Mouse (Mus musculus) forelimb bud, embryonic 11.5 days (tissue): Measurements from ENCODE around the gene Ttll11.
A peak's percentile ranks its signal among the peaks of the same experiment; 100 is the strongest.

Experiments used
- DNase-seq: peaks from one replicate; pipeline ENCODE4 v3.0.0-alpha.2; 2012; ENCODE audit warnings: low read depth, low spot score

Ttll11 gene

DNA sequence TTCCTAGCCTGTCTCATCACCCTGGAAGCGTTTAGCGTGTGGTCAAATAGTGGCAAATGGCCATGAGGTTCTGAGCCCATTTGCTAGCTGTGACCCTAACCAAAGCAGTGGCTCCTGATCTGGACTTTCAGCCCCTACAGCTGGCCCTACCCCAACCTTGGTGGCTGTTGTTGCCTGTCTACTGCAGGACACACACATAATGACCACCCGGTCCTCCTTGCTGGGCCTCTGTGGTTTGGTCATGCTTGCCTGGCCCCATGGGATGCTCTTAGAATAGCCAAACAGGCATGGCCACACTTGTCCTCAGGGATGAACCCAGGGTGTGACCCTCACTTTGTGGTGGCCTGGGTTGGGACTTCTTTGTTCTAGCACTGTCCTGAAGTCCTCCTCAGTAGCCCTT is 80.0 kb downstream of the Ttll11 start:
- DNase-seq: no peak

DNA sequence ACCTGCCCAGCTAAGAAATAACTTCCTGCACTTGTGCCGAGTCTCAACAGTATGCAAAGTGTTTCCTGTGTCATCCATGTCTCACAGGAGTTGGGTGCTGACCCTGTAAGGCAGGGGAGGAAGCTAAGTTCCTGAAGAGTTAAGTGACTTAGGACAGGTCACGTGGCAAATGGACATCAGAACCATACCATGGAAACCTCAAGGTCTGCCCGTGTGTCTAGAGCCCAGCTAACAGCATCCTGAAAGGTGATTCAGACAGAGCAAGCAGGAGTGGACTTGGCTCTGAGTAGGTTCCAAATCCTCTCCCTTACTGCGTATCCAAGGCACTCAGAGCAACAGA is 80.6 kb downstream of the Ttll11 start:
- no peak for DNase-seq

DNA sequence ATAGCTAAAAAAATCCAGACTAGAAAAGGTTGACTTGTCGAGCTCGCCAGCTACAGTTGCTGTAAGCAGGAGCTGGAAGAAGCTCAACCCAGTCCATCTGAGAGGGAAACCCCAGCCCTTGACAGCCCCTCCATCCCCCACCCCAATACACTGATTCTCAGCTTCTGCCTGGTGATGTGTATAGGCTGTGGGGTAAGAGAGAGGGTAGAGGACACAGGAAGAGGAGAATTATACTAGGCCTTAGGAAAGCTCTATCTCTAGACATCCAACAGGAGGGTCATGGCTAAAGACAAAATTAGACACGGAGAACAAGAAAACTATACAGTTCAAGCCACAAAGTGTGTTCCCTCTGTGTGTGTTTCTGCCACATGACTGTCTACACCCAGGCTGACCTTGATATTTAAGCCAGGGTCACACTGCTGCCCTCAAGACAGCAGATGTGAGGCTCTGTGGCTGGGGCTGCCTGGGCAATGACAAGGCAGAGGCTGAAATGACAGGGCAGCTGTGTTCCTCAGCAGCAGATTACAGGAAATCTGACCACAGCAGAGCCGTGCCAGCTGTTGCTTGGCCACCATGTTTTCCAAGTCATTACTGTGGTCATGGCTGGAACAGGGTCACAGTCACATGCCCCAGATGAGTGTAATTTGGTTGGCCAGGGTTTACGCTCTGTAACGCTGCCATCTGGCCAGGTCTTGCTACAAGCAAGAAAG is 81.1 kb downstream of the Ttll11 start:
- peak; percentile 35 for DNase-seq

DNA sequence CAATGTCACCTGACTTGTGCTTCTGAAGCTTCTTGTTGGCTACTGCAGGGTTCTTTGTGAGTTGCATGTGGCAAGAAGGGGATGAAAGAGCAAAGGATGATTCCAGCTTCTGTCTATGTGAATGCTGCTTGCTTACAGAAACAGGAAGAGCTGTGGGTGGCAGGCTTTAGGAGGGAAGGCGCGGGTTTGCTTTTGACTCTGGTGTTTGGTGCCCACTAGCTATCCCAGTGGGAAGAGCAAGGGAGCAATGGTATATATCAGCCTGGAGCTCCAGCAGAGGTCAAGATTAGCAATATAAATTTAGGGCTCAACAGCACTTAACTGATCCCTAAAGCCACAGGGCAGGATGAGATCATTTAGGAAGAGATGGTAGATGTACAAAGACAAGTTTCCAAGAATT is 82.6 kb downstream of the Ttll11 start:
- no peak for DNase-seq

DNA sequence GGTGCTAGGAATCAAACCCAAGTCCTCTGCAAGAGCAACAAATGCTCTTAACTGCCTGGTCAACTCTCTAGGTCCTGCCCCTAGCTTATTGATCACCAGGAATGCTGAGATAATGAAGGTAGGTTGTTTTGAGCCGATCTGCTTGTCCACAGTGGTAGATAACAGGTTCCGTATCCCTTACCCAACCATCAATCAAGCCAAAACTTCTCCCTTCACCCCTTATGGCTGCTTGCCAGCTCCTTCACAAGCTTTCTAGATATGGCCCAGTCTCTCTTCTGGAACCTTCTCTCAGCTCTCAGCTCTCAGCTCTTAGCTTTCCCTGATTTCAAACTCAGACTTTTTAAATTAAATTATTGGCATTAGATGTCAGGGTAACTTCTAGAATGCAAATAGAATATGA is 85.2 kb downstream of the Ttll11 start:
- no peak for DNase-seq

DNA sequence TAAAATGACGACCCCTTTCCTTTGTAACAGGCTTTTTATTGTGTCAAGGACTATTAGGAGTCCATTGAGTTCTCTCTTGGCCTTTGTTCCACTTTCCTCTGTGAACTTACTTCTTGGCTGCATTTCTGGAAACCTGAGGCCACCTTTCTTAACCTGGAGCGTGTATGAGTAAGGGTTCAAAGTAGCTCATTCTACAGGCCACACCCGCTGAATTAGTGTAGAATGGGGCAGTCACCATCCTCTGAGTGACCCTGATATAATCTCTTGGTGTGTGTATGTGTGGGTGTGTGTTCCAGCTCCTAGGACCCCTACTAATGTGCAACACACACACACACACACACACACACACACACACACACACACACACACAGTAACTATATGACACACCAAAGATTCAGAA is 89.1 kb downstream of the Ttll11 start:
- no peak for DNase-seq

DNA sequence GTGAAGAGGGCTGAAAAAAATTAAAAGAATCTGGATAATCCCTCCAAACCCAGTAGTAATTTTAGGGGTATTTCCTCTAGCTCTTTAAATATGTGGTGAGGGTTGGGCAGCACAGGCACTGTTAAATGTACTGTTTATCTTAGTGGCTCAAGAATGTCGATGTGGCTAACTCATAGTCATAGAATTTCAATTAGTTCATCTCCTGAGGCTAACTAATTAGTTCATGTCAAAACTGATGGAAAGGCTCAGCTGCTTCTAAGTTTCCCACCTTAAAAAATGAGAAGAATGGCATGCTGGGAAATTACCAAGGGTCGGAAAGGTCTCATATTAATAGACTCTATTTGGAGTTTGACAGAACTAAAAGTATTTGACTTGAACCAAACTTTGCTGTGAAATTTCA is 89.9 kb downstream of the Ttll11 start:
- DNase-seq: no peak

DNA sequence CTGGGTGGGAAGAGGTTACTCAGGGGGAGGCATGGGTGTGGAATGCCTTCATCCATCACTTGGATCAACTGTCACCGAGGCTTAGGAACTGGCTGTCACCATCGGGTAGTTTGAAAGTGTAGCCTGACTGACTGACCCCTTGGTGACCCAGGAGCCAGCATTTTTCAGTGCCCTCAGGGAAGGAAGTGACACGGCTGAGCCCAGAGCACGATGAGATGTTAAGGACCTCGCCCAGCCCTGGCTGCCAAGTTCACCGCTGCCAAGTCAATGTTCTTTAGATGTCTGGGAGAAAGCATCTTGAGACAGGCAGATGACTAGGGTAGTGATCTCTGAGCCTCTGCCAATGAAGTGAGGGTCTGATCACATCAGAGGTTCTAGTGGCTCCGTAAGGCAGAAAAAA is 95.4 kb downstream of the Ttll11 start:
- no peak for DNase-seq

DNA sequence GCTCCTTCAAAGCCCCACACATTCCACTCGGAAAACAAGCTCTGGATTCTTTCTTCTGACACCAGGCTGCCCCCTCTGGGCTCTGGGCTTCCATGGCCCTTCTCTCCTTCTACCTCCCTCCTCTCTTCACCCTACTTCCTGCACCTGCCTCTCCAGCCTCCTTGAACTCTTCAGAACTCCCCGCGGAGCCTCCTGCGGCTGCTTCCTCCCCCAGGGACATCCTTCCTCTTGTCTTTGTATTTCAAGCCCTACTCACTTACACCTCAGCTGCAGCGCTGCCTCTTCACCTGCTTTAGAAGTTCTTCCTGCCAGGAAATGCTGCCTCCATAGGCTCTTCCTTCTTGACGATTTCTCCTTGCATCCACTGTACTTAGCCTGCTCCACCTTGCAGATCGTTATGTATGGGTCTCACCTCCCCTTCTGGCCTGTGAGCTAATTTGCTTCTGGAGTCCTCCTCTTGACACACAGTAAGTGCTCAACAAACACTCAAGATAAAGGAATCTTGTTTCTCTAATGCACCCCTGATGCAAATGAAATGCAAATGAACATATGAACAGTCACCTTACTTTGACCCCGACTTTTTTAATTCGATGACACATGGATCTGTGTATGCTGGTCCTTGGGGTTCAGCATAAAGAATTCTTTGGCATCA is 97.3 kb downstream of the Ttll11 start:
- DNase-seq: no peak

DNA sequence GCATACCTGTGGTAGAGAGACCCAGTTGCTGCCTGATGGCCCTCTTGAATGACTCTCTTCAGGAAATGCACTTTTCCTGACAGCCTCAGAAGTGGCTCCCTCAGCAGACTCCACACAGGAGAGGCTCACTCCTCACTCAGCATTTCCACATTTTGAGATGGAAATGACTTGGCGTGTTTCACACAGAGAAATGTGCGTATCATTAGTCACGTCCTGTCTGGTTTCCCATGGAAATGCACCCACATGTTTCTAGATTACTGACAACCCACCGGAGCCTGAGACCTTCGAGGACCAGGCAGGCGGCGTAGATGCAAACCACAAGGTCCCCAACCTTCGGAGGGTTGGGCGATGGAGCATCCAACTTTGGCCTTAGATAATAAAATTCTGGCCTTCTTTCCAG is 97.8 kb downstream of the Ttll11 start:
- DNase-seq: no peak

DNA sequence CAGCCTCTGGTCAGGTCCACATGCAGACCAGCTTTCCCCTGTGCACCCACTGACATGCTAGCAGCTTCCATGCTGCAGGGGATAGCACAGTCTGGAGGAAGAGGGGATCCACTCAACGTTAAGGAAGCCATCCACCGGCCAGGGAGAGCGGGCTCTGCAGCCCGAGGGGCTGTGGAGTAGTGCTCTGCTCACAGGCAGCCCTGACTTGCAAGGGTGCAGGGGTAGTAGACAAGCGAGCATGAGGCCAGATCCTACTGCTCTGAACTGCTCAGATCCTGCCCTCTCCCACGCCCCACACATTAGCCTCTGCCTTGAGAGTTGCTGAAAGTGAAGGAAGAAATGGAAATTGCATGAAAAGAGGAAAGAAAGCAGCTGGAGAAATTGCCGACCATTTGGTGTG is 99.4 kb downstream of the Ttll11 start:
- DNase-seq: no peak

DNA sequence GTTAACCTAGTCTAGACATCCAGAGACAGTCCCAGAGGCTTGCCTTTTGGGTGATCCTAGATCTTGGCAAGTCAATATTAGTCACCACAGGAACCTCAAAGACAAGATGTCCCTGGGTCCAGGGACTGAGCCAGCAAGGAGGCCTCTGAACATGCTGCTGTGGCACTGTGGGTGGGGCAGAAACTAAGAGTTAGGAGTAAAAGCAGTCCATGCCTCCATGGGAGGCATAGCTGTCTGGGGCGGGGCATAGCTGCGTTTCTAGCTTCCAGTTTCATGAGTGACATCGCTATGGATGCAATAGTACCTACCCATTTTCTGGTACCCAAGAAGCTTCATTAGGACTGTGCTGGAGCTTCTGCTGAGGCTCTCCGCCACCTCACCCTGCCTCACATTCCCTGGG is 99.8 kb downstream of the Ttll11 start:
- DNase-seq: no peak

DNA sequence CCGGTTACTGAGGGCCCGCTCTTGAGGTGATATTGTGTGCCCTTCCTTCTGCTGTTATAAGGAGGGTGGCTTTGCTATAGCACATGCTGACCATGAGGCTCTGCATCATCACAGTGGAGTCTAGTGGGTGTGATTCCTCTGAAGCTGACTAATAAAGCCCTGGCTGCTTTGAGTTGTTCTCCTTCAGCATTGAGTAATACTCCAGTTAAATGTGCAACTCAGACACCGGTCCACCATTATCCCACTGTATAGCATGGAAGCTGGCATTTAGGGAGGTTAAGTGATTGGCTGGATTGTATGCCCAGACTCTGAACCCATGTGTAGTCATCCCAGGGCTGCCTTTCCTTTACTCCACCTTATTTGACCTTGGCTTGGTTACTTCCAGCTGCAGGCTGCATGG is 101.2 kb downstream of the Ttll11 start:
- DNase-seq: no peak

DNA sequence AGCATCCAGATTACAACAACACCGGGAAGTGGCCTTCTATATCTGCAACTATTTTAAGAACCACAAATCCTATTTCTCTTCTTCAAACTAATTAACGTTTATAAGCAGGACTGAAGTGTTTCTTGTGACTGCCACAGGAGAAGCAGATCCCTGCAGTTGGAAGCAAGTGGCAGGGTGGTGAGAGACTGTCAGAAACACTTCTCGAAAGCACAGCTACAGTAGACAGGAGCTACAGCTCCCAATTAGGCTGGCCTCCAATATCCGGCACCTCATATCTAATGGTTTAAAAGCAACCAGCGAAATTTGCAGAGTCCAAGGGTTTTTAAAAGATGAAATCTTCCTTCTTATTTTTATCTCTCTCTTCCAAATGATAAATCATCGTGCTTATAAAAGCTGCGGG is 104.1 kb downstream of the Ttll11 start:
- no peak for DNase-seq

DNA sequence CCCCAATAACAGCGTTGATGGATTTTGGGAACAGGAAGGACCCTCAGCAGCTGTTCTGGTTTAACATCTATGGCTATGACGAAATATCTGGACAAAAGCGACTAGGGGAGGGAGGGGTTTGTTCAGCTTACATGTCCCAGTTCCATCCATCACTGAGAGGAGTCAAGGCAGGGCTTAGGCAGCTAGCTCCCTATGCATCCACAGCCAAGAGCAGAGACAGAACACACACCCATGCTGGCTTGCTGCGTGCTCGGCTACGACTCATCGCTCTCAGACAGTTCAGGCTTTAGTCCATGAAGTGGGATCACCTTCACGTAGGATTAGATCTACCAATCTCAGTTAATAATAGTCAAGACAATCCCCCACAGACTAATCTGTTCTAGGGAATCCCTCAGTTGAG is 105.3 kb downstream of the Ttll11 start:
- no peak for DNase-seq

DNA sequence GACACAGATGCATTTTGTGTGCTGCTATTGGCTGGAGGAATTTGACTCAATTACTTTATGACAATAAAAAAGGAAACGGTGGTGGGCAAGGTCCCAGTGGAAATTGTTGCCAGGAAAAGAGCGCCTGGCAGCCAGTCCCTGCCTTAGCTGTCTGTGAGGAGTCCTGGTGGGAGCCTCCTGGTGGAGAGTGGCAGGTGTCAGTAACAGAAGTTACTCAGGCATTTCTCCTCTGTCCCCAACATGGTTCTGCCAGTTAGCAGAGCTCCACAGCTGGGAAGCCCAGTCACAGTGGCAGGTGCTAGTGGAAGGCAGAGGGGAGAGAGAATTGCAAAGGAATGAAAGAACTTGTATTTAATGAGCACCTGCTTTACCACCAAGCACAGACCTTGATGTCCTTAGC is 110.5 kb downstream of the Ttll11 start:
- no peak for DNase-seq

DNA sequence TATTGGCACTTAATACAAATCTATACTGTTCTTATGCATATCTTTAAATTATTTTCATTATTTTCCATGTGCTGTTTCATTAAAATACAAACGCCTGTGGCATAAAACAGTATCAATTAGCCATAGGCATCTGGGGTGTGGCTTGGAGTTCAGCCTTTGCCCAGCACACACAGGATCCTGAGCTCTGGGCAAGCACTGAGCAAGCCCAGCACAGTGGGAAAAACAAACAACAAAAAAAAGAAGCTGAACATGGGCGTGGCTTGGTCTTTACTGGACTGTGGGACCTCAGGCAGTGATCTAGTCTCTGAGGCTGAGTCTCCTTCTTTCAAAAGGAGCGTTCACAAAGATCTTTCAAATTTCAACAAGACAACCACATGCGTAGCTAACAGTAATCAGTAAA is 116.4 kb downstream of the Ttll11 start:
- no peak for DNase-seq

DNA sequence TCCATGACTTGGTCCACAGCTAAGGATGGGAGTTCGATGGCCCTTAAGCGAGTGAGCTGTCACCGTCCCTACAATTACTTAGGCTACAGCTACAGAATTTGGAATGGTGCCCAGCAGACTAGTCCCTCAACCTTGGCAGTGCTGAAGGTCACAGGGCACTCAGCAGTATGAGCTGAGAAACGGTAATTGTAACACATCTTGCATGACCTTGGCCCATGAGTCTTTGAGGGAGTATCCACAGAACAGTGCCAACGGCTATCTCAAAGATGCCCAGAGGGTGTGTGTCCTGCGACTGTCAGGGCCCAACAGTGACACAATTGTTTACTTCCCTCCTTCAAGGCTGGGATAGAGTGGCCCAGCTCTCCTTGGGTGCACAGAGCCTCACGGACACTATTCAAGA is 118.5 kb downstream of the Ttll11 start:
- DNase-seq: no peak

DNA sequence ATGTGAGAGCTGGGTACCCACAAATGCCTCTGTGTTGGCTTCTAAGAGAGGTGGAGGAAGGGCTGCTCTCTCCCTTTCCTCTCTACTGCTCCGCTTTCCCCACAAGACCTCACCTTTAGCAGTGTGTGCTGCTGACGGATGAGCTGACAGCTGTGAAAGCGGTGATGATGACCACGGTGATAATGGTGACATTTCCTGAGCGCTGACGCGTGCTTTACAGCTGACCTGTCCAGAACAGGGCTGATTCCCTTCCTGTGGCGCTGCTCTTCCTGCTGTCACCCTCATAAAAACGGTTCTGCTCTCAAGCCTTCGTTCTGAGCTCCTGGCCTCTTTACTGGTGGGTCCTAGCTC is 119.3 kb downstream of the Ttll11 start:
- no peak for DNase-seq

DNA sequence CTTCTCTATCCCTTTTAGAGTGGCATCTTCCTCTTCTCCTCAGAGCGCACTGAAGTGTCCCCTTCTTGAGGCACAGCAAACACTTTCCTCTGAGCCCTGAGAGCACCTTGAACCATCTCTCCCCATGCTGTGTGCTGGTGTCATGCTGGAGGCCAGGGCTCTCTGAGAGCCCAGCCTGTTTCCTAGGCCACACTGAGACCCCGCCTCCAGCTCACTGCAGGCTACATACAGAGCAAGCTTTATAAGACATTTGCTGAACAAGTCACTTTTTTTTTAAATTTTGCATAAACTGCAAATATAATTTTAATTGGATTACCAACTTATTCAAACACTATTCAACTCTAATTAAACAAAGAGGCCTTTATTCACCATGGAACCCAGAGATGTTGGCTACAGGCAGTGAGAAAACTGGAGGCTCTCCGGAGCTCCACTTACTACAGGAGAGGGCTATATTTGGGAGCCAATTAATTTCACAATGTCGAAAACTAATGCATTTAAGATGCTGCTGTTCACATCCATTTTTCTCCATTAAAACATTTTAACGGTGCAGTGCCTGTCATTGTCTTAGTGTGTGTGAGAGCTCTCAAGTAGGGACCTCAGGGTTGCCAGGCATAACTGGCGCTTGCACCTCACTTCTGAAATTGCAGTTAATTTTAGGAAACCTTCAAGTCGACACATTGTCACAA is 119.9 kb downstream of the Ttll11 start:
- no peak for DNase-seq

DNA sequence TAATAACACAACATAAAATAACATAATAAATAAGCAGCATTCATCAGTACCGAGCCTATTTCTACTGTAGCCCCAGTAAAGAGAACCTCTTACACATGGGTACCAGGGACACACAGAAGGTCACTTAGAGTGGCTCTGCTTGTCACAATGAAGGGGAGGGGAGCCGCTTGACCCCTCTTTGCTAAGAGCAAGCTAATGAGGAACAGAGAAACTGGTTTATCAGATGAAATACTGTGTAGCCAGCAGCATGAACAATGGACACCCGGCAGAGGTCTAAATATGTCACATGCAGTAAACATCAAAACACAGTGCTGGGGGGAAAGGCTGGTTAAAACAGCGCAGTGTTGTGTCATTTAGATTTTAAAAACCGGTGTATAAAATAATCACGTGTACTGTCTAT is 121.4 kb downstream of the Ttll11 start:
- no peak for DNase-seq

DNA sequence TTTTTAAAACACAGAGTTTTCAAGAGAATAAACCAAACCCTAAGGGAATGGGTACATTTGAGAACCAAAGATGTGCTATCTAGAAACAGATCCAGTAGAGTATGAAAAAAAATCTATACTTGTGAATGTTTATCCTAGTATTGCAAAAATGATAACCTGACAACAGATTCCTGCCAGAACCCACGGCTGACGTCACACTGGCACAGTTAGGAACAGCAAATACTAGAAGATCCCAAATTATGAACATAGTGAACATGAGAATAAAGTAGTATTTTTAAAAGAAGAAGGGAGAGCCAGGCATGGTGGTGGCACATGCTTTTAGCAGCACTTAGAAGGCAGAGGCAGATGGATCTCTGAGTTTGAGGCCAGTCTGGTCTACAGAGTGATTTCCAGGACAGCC is 122.8 kb downstream of the Ttll11 start:
- no peak for DNase-seq

DNA sequence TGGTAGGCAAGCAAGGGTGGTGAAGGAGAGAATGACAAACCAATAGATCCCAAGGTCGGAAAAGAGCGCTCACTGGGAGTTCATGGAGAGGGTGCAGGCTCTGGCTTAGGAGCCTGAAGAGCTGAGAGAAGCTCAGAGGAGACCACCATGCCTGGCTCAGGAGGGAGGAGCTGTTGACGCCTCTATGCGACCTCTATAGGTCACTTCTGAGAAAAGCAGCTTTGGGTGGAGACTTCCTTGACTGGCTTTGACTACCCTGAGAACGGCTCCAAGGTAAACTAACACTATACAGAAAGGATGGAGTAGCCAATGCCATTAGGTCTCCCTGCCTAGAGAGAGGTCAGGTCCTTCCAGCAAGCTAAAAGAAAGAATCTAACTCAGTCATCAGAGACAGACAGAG is 124.8 kb downstream of the Ttll11 start:
- no peak for DNase-seq
